Mouse (Mus musculus) limb, embryonic 12.5 days (tissue): ENCODE measurements around the gene Nxpe2. TPM values are rescaled to one million over a fixed set of nuclear protein-coding genes. Genes with fewer than 3 reads are reported as not detected.
A peak's percentile ranks its signal among the peaks of the same experiment; 100 is the strongest.

ENCODE experiments used
- ATAC-seq: fragments of 200-750 bp; cut with Nextera tagmentation; 2 replicates; pipeline ENCODE4 v1.8.0; 2017; ENCODE audit warnings: low read depth, moderate TSS enrichment; ENCODE audit not compliant: insufficient number of reproducible peaks, insufficient read depth, low FRiP score, low TSS enrichment
- H3K27ac ChIP-seq: fragments of 300-500 bp; sonication (generic); 2 replicates; pipeline ENCODE4 v1.5.1; 2016; ENCODE audit warnings: mild to moderate bottlenecking, moderate library complexity
- H3K27me3 ChIP-seq: fragments of 300-500 bp; sonication (generic); 2 replicates; pipeline ENCODE4 v1.6.1; 2016; ENCODE audit warnings: mild to moderate bottlenecking, moderate library complexity
- H3K36me3 ChIP-seq: fragments of 300-500 bp; sonication (generic); 2 replicates; pipeline ENCODE4 v1.6.1; 2016; ENCODE audit warnings: mild to moderate bottlenecking, moderate library complexity
- H3K4me1 ChIP-seq: fragments of 300-500 bp; sonication (generic); replicated peaks from 2 replicates; pipeline ENCODE4 v1.6.1; 2016
- H3K4me2 ChIP-seq: fragments of 300-500 bp; sonication (generic); 2 replicates; pipeline ENCODE4 v1.6.1; 2016; ENCODE audit warnings: mild to moderate bottlenecking, moderate library complexity
- H3K4me3 ChIP-seq: fragments of 300-500 bp; sonication (generic); replicated peaks from 2 replicates; pipeline ENCODE4 v1.5.1; 2016; ENCODE audit warnings: mild to moderate bottlenecking
- H3K9ac ChIP-seq: fragments of 300-500 bp; sonication (generic); replicated peaks from 2 replicates; pipeline ENCODE4 v1.6.1; 2016; ENCODE audit warnings: mild to moderate bottlenecking, moderate library complexity
- H3K9me3 ChIP-seq: fragments of 300-500 bp; sonication (generic); 2 replicates; pipeline ENCODE4 v1.6.1; 2016; ENCODE audit warnings: mild to moderate bottlenecking, moderate library complexity
- WGBS: fragments of 180-500 bp; shearing (Covaris S2); methylation state at CpG from one replicate; pipeline ENCODE4 v1.1.7; 2016; 5-methylcytosine and 5-hydroxymethylcytosine counted together
- polyA plus RNA-seq: library from polyadenylated mRNA; unstranded; fragments of >200 nt; fragmentation: Nextera tagmentation; extraction: Ambion mirVana; gene quantifications from 2 replicates; pipeline ENCODE4 v1.2.1, GENCODE M21; 2016

The Nxpe2 gene
- 0.50 and 1.1 TPM in 2 replicates for polyA plus RNA-seq

GRCm38 (mm10) chr9:48353148-48353698 is at the start of gene Nxpe2:
Gene Nxpe2 (minus strand): TSS chr9:48353454.
- H3K9me3 ChIP-seq: no peaks in the 10 kb centered on the region
- H3K9ac ChIP-seq: no peak within 1 kb of the TSS
- H3K4me1 ChIP-seq: peaks cover 25% of the 10 kb centered on the region
- no peak within 1 kb of the TSS for H3K4me3 ChIP-seq
- no peaks in the 10 kb centered on the region for H3K27me3 ChIP-seq
- no peak for ATAC-seq
- no peak within 1 kb of the TSS for H3K4me2 ChIP-seq
- H3K27ac ChIP-seq: peak within 1 kb of the TSS; percentile 50; the same call in 1 of the 2 replicates
- 56% methylated on average over 2 of the region's 2 CpGs for WGBS
- H3K36me3 ChIP-seq: no peaks in the 10 kb centered on the region

GRCm38 (mm10) chr9:48389983-48390382 is 36.7 kb upstream of the Nxpe2 start:
- Histone ChIP-seq H3K27ac (no peak overlapping the region), H3K4me1 (peaks cover 8% of the 10 kb centered on the region; the same call in 1 of the 2 replicates), H3K4me3 (no peak overlapping the region), H3K9me3 (no peaks in the 10 kb centered on the region), H3K36me3 (no peaks in the 10 kb centered on the region), H3K27me3 (no peaks in the 10 kb centered on the region), H3K4me2 (no peak overlapping the region), H3K9ac (no peak overlapping the region)
- no peak for ATAC-seq
- WGBS: 50% methylated on average over 3 of the region's 3 CpGs

GRCm38 (mm10) chr9:48388451-48388850 is 35.2 kb upstream of the Nxpe2 start:
- Histone ChIP-seq H3K36me3 (no peaks in the 10 kb centered on the region), H3K9me3 (no peaks in the 10 kb centered on the region), H3K9ac (no peak overlapping the region), H3K4me1 (peaks cover 8% of the 10 kb centered on the region; the same call in 1 of the 2 replicates), H3K4me2 (no peak overlapping the region), H3K27me3 (no peaks in the 10 kb centered on the region), H3K4me3 (no peak overlapping the region), H3K27ac (no peak overlapping the region)
- 62% methylated on average over 4 of the region's 4 CpGs for WGBS
- ATAC-seq: no peak

- 77% methylated on average over 2 of the region's 2 CpGs for WGBS
- no peak overlapping the region for H3K4me2 ChIP-seq
- H3K27me3 ChIP-seq: no peaks in the 10 kb centered on the region
- no peaks in the 10 kb centered on the region for H3K36me3 ChIP-seq
- ATAC-seq: no peak
- no peak overlapping the region for H3K9ac ChIP-seq
- no peak overlapping the region for H3K4me3 ChIP-seq
- H3K27ac ChIP-seq: no peak overlapping the region
- no peaks in the 10 kb centered on the region for H3K4me1 ChIP-seq
- H3K9me3 ChIP-seq: no peaks in the 10 kb centered on the region
Observed at GRCm38 (mm10) chr9:48374357-48374756, 21.1 kb upstream of the Nxpe2 start.

GRCm38 (mm10) chr9:48373232-48373878 is 20.1 kb upstream of the Nxpe2 start:
- H3K4me3 ChIP-seq: no peak overlapping the region
- no peaks in the 10 kb centered on the region for H3K36me3 ChIP-seq
- H3K4me1 ChIP-seq: no peaks in the 10 kb centered on the region
- H3K4me2 ChIP-seq: no peak overlapping the region
- H3K9me3 ChIP-seq: no peaks in the 10 kb centered on the region
- H3K27me3 ChIP-seq: no peaks in the 10 kb centered on the region
- 69% methylated on average over 4 of the region's 4 CpGs for WGBS
- H3K27ac ChIP-seq: no peak overlapping the region
- ATAC-seq: no peak
- no peak overlapping the region for H3K9ac ChIP-seq

- Histone ChIP-seq H3K4me3 (no peak overlapping the region), H3K4me2 (no peak overlapping the region), H3K36me3 (no peaks in the 10 kb centered on the region), H3K27ac (peak overlapping the region; percentile 66; the same call in 1 of the 2 replicates), H3K4me1 (peaks cover 13% of the 10 kb centered on the region; the same call in 1 of the 2 replicates), H3K9me3 (no peaks in the 10 kb centered on the region), H3K9ac (no peak overlapping the region), H3K27me3 (no peaks in the 10 kb centered on the region)
- no peak for ATAC-seq
- 81% methylated on average over 6 of the region's 6 CpGs for WGBS
Observed at GRCm38 (mm10) chr9:48362743-48363142, 9.5 kb upstream of the Nxpe2 start.

GRCm38 (mm10) chr9:48361815-48362631 is 8.8 kb upstream of the Nxpe2 start:
- Histone ChIP-seq H3K4me1 (peaks cover 8% of the 10 kb centered on the region; the same call in 1 of the 2 replicates), H3K9me3 (no peaks in the 10 kb centered on the region), H3K36me3 (no peaks in the 10 kb centered on the region), H3K4me3 (no peak overlapping the region), H3K27me3 (no peaks in the 10 kb centered on the region), H3K9ac (no peak overlapping the region), H3K27ac (peak overlapping the region; percentile 41), H3K4me2 (no peak overlapping the region)
- no peak; the same call in 1 of the 2 replicates for ATAC-seq
- 58% methylated on average over 14 of the region's 14 CpGs for WGBS

- Histone ChIP-seq H3K4me3 (no peak overlapping the region), H3K4me2 (no peak overlapping the region), H3K36me3 (no peaks in the 10 kb centered on the region), H3K27ac (no peak overlapping the region), H3K4me1 (peaks cover 8% of the 10 kb centered on the region; the same call in 1 of the 2 replicates), H3K27me3 (no peaks in the 10 kb centered on the region), H3K9ac (no peak overlapping the region), H3K9me3 (no peaks in the 10 kb centered on the region)
- whole genome bisulfite sequencing: 65% methylated on average over 4 of the region's 4 CpGs
- ATAC-seq: no peak
Observed at GRCm38 (mm10) chr9:48360826-48361225, 7.6 kb upstream of the Nxpe2 start.

GRCm38 (mm10) chr9:48357097-48357496 is 3.8 kb upstream of the Nxpe2 start:
- no peak for ATAC-seq
- Histone ChIP-seq H3K27me3 (no peaks in the 10 kb centered on the region), H3K4me1 (peaks cover 28% of the 10 kb centered on the region), H3K9ac (no peak overlapping the region), H3K9me3 (no peaks in the 10 kb centered on the region), H3K27ac (no peak overlapping the region), H3K4me2 (no peak overlapping the region), H3K36me3 (no peaks in the 10 kb centered on the region), H3K4me3 (no peak overlapping the region)
- 92% methylated on average over 3 of the region's 3 CpGs for WGBS

GRCm38 (mm10) chr9:48354793-48355192 is 1.5 kb upstream of the Nxpe2 start:
- no peaks in the 10 kb centered on the region for H3K27me3 ChIP-seq
- no peaks in the 10 kb centered on the region for H3K9me3 ChIP-seq
- no peak overlapping the region for H3K4me3 ChIP-seq
- H3K9ac ChIP-seq: no peak overlapping the region
- H3K4me2 ChIP-seq: no peak overlapping the region
- H3K27ac ChIP-seq: no peak overlapping the region
- no peak for ATAC-seq
- WGBS: 54% methylated on average over 3 of the region's 3 CpGs
- H3K4me1 ChIP-seq: peaks cover 25% of the 10 kb centered on the region
- H3K36me3 ChIP-seq: no peaks in the 10 kb centered on the region

GRCm38 (mm10) chr9:48354122-48354521 is 868 bp upstream of the Nxpe2 start:
- Histone ChIP-seq H3K36me3 (no peaks in the 10 kb centered on the region), H3K4me1 (peaks cover 25% of the 10 kb centered on the region), H3K27ac (peak overlapping the region; percentile 50; the same call in 1 of the 2 replicates), H3K9me3 (no peaks in the 10 kb centered on the region), H3K4me3 (no peak overlapping the region), H3K27me3 (no peaks in the 10 kb centered on the region), H3K9ac (no peak overlapping the region), H3K4me2 (no peak overlapping the region)
- 30% methylated on average over 4 of the region's 4 CpGs for WGBS
- ATAC-seq: 0 out of 2 replicates have a peak, but pooled peaks have one; percentile 37
